Mouse (Mus musculus): Measurements from ENCODE around the gene Enoph1.

DNA sequence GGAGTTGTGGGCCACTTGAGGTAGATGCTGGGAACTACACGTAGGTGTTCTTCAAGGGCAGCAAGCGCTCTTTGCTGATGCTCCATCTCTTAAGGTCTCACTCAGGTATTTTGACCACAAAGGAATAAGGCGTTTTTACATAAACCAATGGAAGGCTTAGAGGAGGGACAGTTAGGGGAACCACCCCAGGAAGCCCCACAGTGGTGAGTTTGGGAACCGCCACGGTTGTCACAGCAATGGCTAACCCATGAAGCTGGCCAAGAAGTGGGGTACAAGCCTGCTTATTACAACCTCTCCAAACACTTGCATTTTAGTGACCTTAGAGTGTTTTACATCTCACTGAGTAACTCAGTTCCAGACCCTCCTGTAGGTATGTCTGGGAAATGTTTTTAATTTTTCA lies 31.8 kb downstream of the Enoph1 start:
- TF ChIP-seq CTCF (IDR thresholded peaks at IDR 0.05; ENCODE audit: borderline replicate concordance, control insufficient read depth, extremely low read depth, insufficient read depth, low read length, poor library complexity) (no peak), POLR2A (IDR thresholded peaks at IDR 0.05; ENCODE audit: control insufficient read depth, extremely low read depth, insufficient read depth, low read length, poor library complexity) (no peak)
